Mouse (Mus musculus) hindbrain, embryonic 14.5 days (tissue): Measurements from ENCODE around the gene Ephx4. TPM values are rescaled to one million over a fixed set of nuclear protein-coding genes. Genes with fewer than 3 reads are reported as not detected.

Experiments
- ATAC-seq: fragments of 200-750 bp; cut with Nextera tagmentation; 2 replicates; pipeline ENCODE4 v1.8.0; 2017; ENCODE audit warnings: moderate number of reproducible peaks, mild to moderate bottlenecking, moderate TSS enrichment, moderate library complexity; ENCODE audit not compliant: low FRiP score
- DNase-seq: peaks from one replicate; pipeline ENCODE4 v3.0.0-alpha.2; 2015; ENCODE audit warnings: low spot score
- H3K27ac ChIP-seq: fragments of 300-500 bp; sonication (generic); 2 replicates; pipeline ENCODE4 v1.5.1; 2014; ENCODE audit warnings: mild to moderate bottlenecking, moderate library complexity
- H3K27me3 ChIP-seq: fragments of 300-500 bp; sonication (generic); 2 replicates; pipeline ENCODE4 v1.6.1; 2014; ENCODE audit warnings: mild to moderate bottlenecking, low read length, mixed read lengths; ENCODE audit not compliant: control insufficient read depth, insufficient read depth
- H3K36me3 ChIP-seq: fragments of 300-500 bp; sonication (generic); replicated peaks from 2 replicates; pipeline ENCODE4 v1.6.1; 2014; ENCODE audit not compliant: control insufficient read depth, insufficient read depth
- H3K4me1 ChIP-seq: fragments of 300-500 bp; sonication (generic); replicated peaks from 2 replicates; pipeline ENCODE4 v1.6.1; 2014; ENCODE audit warnings: antibody characterized with exemption, low read length, mixed read lengths; ENCODE audit not compliant: control insufficient read depth, insufficient read depth
- H3K4me2 ChIP-seq: fragments of 300-500 bp; sonication (generic); replicated peaks from 2 replicates; pipeline ENCODE4 v1.6.1; 2014; ENCODE audit warnings: mild to moderate bottlenecking, moderate library complexity
- H3K4me3 ChIP-seq: fragments of 300-500 bp; sonication (generic); replicated peaks from 2 replicates; pipeline ENCODE4 v1.5.1; 2014; ENCODE audit warnings: mild to moderate bottlenecking, low read length
- H3K9ac ChIP-seq: fragments of 300-500 bp; sonication (generic); 2 replicates; pipeline ENCODE4 v1.6.1; 2014
- H3K9me3 ChIP-seq: fragments of 300-500 bp; sonication (generic); 2 replicates; pipeline ENCODE4 v1.6.1; 2016; ENCODE audit warnings: low read length; ENCODE audit not compliant: control insufficient read depth
- WGBS: fragments of 180-500 bp; shearing (Covaris S2); extraction: QIAGEN DNeasy Blood & Tissue Kit; methylation state at CpG from one replicate; pipeline ENCODE4 v1.1.7; 2014; 5-methylcytosine and 5-hydroxymethylcytosine counted together
- polyA plus RNA-seq: library from polyadenylated mRNA; unstranded; fragments of >200 nt; fragmentation: Nextera tagmentation; extraction: Ambion mirVana; gene quantifications from 2 replicates; pipeline ENCODE4 v1.2.1, GENCODE M21; 2014

Gene Ephx4
- polyA plus RNA-seq, 1 experiment from 2014 or later: 2.9 TPM

DNA sequence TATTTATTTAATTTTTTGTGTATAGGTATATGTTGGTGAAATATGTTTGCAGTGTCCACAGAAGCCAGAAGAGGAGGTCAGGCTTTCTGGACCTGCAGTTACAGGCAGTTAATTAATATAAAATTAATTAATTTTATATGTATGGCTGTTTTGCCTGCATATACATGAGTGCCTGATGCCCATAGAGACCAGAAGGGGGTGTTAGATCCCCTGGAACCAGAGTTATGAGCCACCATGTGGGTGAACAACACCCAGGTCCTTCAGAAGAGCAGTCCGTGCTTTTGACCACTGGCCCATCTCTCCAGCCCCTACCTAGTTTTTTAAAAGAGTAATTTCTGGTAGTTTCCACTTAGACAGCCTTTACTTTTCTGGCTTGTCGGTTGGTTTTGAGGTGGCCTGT, 9.7 kb downstream of the Ephx4 start:
- Histone ChIP-seq H3K9me3 (no peaks in the 10 kb centered on the region), H3K4me2 (no peak overlapping the region), H3K27me3 (no peaks in the 10 kb centered on the region), H3K27ac (no peak overlapping the region), H3K9ac (no peak overlapping the region), H3K36me3 (no peaks in the 10 kb centered on the region), H3K4me1 (no peaks in the 10 kb centered on the region), H3K4me3 (no peak overlapping the region)
- DNase-seq: no peak
- WGBS: 84% methylated on average over 2 of the region's 2 CpGs
- no peak for ATAC-seq

DNA sequence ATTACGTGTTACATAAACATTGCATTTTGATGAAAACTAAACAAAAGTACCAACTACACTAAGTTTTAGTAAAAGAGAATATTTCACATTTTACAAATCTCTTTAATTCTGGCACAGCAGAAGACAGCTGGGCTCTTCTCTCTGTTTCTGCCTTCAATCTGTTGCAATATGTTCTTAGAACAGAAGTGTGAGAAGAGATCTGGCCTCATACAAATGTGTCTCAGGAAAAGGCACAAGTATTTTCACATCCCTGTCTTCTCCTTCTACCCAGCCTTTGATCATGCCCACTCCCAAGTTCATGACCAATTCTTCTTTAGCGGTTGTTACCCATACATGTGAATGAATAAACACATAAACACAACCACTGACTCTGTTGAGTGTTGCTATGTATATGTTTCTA, 12.6 kb downstream of the Ephx4 start:
- no peak overlapping the region for H3K9ac ChIP-seq
- no peaks in the 10 kb centered on the region for H3K9me3 ChIP-seq
- no peaks in the 10 kb centered on the region for H3K4me1 ChIP-seq
- no peaks in the 10 kb centered on the region for H3K36me3 ChIP-seq
- DNase-seq: no peak
- H3K4me2 ChIP-seq: no peak overlapping the region
- H3K27ac ChIP-seq: no peak overlapping the region
- no peak overlapping the region for H3K4me3 ChIP-seq
- no peaks in the 10 kb centered on the region for H3K27me3 ChIP-seq
- no peak for ATAC-seq
- WGBS: 78% methylated on average over 2 of the region's 2 CpGs

DNA sequence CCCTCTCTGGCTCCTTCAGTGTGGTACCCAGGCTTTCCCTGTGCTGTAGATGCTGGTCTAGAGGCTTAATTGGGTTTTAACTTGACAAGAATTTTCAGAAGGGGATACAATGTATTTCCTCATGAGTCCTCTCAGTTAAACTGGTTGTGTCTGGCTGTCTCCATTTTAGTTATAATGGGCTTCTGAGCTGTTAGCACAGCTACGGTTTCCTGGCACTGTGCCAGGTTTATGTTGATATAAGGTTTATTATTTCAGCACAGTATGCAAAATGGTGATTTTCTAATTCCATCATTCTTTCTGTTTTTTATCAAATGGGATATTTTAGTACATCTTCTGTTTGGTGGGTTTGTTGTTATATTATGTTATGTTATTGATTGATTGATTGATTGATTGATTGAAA, 19.1 kb downstream of the Ephx4 start:
- Histone ChIP-seq H3K4me2 (no peak overlapping the region), H3K9ac (no peak overlapping the region), H3K27ac (no peak overlapping the region), H3K4me1 (no peaks in the 10 kb centered on the region), H3K9me3 (no peaks in the 10 kb centered on the region), H3K27me3 (no peaks in the 10 kb centered on the region), H3K36me3 (no peaks in the 10 kb centered on the region), H3K4me3 (no peak overlapping the region)
- DNase-seq (no peak), ATAC-seq (no peak)
- 72% methylated on average over 1 of the region's 1 CpGs for WGBS

DNA sequence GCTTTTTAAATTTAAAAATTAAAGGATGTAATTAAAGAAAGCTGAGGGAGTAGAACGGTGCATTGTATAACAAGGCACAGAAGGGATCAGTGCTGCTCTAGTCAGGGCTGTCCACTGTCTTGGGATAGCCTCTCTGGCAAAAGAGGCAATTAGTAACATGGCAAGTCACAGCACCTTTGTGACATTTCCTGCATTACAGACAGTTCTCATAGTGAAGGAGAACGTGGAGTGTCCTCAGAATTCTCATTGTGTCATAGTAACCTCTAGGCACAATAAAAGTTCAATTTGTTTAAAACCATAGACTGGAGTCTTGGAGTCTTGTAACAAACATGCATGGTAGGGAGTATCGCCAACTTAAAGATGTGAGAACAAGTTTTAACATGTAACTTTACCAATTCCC, 28.7 kb downstream of the Ephx4 start, which contains the start of gene Lpcat2b:
Gene Lpcat2b, plus strand, starts transcription at position 301 of the 400 bp plus-strand sequence.
- Histone ChIP-seq H3K4me1 (no peaks in the 10 kb centered on the region), H3K27me3 (no peaks in the 10 kb centered on the region), H3K4me2 (no peak within 1 kb of the TSS), H3K27ac (no peak within 1 kb of the TSS), H3K9ac (no peak within 1 kb of the TSS), H3K4me3 (no peak within 1 kb of the TSS), H3K9me3 (no peaks in the 10 kb centered on the region), H3K36me3 (no peaks in the 10 kb centered on the region)
- DNase-seq (no peak), ATAC-seq (no peak)
- WGBS: 79% methylated on average over 3 of the region's 3 CpGs

DNA sequence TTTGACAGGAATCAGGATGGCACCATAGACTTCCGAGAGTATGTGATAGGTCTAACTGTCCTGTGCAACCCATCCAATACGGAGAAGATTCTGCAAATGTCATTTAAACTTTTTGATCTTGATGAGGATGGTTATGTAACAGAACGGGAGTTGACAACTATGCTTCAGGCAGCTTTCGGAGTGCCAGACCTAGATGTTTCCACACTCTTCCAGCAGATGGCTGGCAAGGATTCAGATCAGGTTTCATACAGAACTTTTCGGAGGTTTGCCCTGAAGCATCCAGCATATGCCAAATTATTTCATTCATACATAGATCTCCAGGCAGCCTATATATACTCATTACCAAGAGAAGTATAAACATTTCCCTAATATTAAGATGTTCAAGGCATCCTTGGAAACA, 31.5 kb downstream of the Ephx4 start:
- H3K9me3 ChIP-seq: no peaks in the 10 kb centered on the region
- H3K4me3 ChIP-seq: no peak overlapping the region
- no peaks in the 10 kb centered on the region for H3K27me3 ChIP-seq
- H3K4me1 ChIP-seq: peaks cover 10% of the 10 kb centered on the region; the same call in 1 of the 2 replicates
- H3K9ac ChIP-seq: no peak overlapping the region
- H3K4me2 ChIP-seq: no peak overlapping the region
- H3K27ac ChIP-seq: no peak overlapping the region
- no peaks in the 10 kb centered on the region for H3K36me3 ChIP-seq
- DNase-seq (no peak), ATAC-seq (no peak)
- WGBS: 88% methylated on average over 5 of the region's 5 CpGs

DNA sequence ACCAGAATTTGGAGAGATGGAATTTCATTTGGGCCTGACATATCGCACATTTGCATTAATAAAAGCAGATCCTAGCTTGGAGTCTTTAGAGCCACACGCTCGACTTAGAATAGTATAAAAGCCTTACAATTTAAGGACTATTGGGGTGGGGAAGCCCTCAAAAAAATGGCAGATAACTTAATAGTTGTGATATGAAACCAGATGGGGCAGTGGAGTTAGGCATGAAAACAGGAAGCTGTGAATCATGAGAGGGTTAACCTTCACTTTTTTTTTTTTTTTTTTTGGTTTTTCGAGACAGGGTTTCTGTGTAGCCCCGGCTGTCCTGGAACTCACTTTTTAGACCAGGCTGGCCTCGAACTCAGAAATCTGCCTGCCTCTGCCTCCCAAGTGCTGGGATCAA, 33.6 kb downstream of the Ephx4 start:
- DNase-seq (no peak), ATAC-seq (no peak)
- 92% methylated on average over 5 of the region's 6 CpGs for WGBS
- no peaks in the 10 kb centered on the region for H3K27me3 ChIP-seq
- no peak overlapping the region for H3K9ac ChIP-seq
- H3K27ac ChIP-seq: no peak overlapping the region
- H3K9me3 ChIP-seq: no peaks in the 10 kb centered on the region
- H3K4me3 ChIP-seq: no peak overlapping the region
- no peaks in the 10 kb centered on the region for H3K36me3 ChIP-seq
- peaks cover 11% of the 10 kb centered on the region; the same call in 1 of the 2 replicates for H3K4me1 ChIP-seq
- no peak overlapping the region for H3K4me2 ChIP-seq

GRCm38 (mm10) chr5:107436587-107437209, 34.2 kb downstream of the Ephx4 start:
- Histone ChIP-seq H3K4me1 (peaks cover 11% of the 10 kb centered on the region; the same call in 1 of the 2 replicates), H3K9ac (no peak overlapping the region), H3K27me3 (no peaks in the 10 kb centered on the region), H3K9me3 (no peaks in the 10 kb centered on the region), H3K36me3 (no peaks in the 10 kb centered on the region), H3K27ac (no peak overlapping the region; the same call in 1 of the 2 replicates), H3K4me3 (no peak overlapping the region), H3K4me2 (0 out of 2 replicates have a peak overlapping the region, but pooled peaks have one; percentile 64)
- 81% methylated on average over 6 of the region's 6 CpGs for WGBS
- ATAC-seq (no peak), DNase-seq (no peak)

DNA sequence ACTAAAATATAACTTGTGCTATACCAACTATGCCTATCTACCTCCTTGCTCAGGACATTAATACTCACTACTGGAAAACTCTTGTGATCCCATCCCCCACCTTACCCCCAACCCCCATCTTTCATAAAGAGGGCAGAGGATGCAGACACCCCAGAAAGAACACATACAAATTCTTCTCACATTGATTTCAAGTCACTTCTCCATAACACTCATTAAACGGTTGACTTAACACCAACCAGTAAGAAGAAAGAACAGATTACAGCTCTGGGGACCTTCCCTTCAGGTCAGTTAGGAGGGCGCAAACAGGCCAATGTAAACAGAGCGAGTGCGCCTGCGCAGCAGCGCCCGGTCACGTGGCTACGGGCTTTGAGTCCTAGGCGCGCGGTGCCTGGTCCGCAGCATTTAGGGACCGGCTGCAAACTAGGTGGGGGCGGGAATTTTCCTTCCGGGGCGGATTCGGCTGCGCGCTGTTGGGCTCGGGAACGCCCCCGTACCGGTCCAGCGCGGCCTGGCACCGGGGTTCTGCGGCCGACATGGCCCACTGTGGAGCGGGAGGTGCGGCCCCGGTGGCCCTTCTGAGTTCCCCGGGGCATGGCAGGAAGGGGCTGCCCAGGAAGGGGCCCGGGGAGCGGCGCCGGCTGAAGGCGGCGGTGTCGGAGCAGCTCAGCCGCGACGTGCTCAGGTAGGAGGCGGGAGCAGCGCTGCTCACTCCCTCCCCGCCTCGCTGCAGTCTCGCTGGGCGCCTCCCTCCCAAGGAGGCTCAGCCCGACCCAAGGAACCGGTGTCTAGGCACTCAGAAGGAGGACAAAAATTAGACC, 35.1 kb downstream of the Ephx4 start, which contains the start of gene Btbd8:
Gene Btbd8, plus strand, starts transcription at position 534 of the 818 bp plus-strand sequence.
- H3K4me3 ChIP-seq: peak within 1 kb of the TSS; percentile 76
- no peaks in the 10 kb centered on the region for H3K9me3 ChIP-seq
- peak within 1 kb of the TSS; percentile 64 for H3K4me2 ChIP-seq
- peaks cover 11% of the 10 kb centered on the region; the same call in 1 of the 2 replicates for H3K4me1 ChIP-seq
- no peaks in the 10 kb centered on the region for H3K27me3 ChIP-seq
- H3K27ac ChIP-seq: peak within 1 kb of the TSS; percentile 83
- DNase-seq (peak; percentile 97), ATAC-seq (peak; percentile 96)
- WGBS: 0% methylated on average over 50 of the region's 51 CpGs
- no peaks in the 10 kb centered on the region for H3K36me3 ChIP-seq
- H3K9ac ChIP-seq: peak within 1 kb of the TSS; percentile 93

- H3K4me1 ChIP-seq: peaks cover 11% of the 10 kb centered on the region; the same call in 1 of the 2 replicates
- no peaks in the 10 kb centered on the region for H3K9me3 ChIP-seq
- no peaks in the 10 kb centered on the region for H3K27me3 ChIP-seq
- ATAC-seq (peak; percentile 18; the same call in 1 of the 2 replicates), DNase-seq (no peak)
- peak overlapping the region; percentile 76 for H3K4me3 ChIP-seq
- peak overlapping the region; percentile 93 for H3K9ac ChIP-seq
- H3K4me2 ChIP-seq: peak overlapping the region; percentile 64
- WGBS: 26% methylated on average over 7 of the region's 7 CpGs
- no peaks in the 10 kb centered on the region for H3K36me3 ChIP-seq
- H3K27ac ChIP-seq: peak overlapping the region; percentile 83; the same call in 1 of the 2 replicates
Observed at GRCm38 (mm10) chr5:107438353-107438752, 35.8 kb downstream of the Ephx4 start.
